Mouse (Mus musculus): Measurements from ENCODE around the gene Col4a3bp.

The Col4a3bp gene

GRCm38 (mm10) chr13:96542901-96543891, 778 bp downstream of the Col4a3bp start:
- peak; percentile 54 for DNase-seq

GRCm38 (mm10) chr13:96544506-96544905, 2.1 kb downstream of the Col4a3bp start:
- DNase-seq = no peak

- DNase-seq = no peak
Observed at GRCm38 (mm10) chr13:96547250-96547649, 4.8 kb downstream of the Col4a3bp start.

- DNase-seq = no peak
Observed at GRCm38 (mm10) chr13:96547941-96548340, 5.5 kb downstream of the Col4a3bp start.

GRCm38 (mm10) chr13:96555099-96555498, 12.7 kb downstream of the Col4a3bp start:
- DNase-seq = no peak

GRCm38 (mm10) chr13:96567977-96568376, 25.6 kb downstream of the Col4a3bp start:
- no peak for DNase-seq

- DNase-seq = no peak
Observed at GRCm38 (mm10) chr13:96570313-96571015, 28.0 kb downstream of the Col4a3bp start.

- DNase-seq = no peak
Observed at GRCm38 (mm10) chr13:96571016-96571361, 28.6 kb downstream of the Col4a3bp start.

GRCm38 (mm10) chr13:96574170-96574569, 31.8 kb downstream of the Col4a3bp start:
- no peak for DNase-seq

GRCm38 (mm10) chr13:96579104-96579503, 36.7 kb downstream of the Col4a3bp start:
- DNase-seq = no peak

GRCm38 (mm10) chr13:96579979-96580378, 37.6 kb downstream of the Col4a3bp start:
- DNase-seq = no peak

GRCm38 (mm10) chr13:96584201-96584600, 41.8 kb downstream of the Col4a3bp start:
- no peak for DNase-seq

- no peak for DNase-seq
Observed at GRCm38 (mm10) chr13:96586540-96586939, 44.1 kb downstream of the Col4a3bp start.

GRCm38 (mm10) chr13:96588642-96589041, 46.2 kb downstream of the Col4a3bp start:
- DNase-seq = no peak

- no peak for DNase-seq
Observed at GRCm38 (mm10) chr13:96593621-96594020, 51.2 kb downstream of the Col4a3bp start.

GRCm38 (mm10) chr13:96594070-96594469, 51.7 kb downstream of the Col4a3bp start:
- no peak for DNase-seq

GRCm38 (mm10) chr13:96599182-96599581, 56.8 kb downstream of the Col4a3bp start:
- no peak for DNase-seq

- no peak for DNase-seq
Observed at GRCm38 (mm10) chr13:96604242-96604641, 61.8 kb downstream of the Col4a3bp start.

GRCm38 (mm10) chr13:96614615-96615014, 72.2 kb downstream of the Col4a3bp start:
- no peak for DNase-seq

- no peak for DNase-seq
Observed at GRCm38 (mm10) chr13:96620891-96621290, 78.5 kb downstream of the Col4a3bp start.

- no peak for DNase-seq
Observed at GRCm38 (mm10) chr13:96630396-96630795, 88.0 kb downstream of the Col4a3bp start.

- no peak for DNase-seq
Observed at GRCm38 (mm10) chr13:96644168-96644567, 101.8 kb downstream of the Col4a3bp start.

- DNase-seq = no peak
Observed at GRCm38 (mm10) chr13:96645822-96646221, 103.4 kb downstream of the Col4a3bp start.

GRCm38 (mm10) chr13:96653041-96653440, 110.6 kb downstream of the Col4a3bp start:
- DNase-seq = no peak

Measured in lung, postnatal 14 days (tissue).